Mouse (Mus musculus) layer of hippocampus, postnatal 14 days (tissue): ENCODE data around the gene Ppp2r5b. TPM values are rescaled to one million over a fixed set of nuclear protein-coding genes. Genes with fewer than 3 reads are reported as not detected.
A peak's percentile ranks its signal among the peaks of the same experiment; 100 is the strongest.

Experiments used
- DNase-seq, 2 experiments: peaks; one replicate each; pipeline ENCODE4 v3.0.0; 2021 to 2022; ENCODE audit warnings: low spot score in 2 of 2, mixed read lengths in 1 of 2
- long read RNA-seq, 2 experiments: library from polyadenylated mRNA; stranded (forward); transcript quantifications; one replicate each; pipeline ENCODE4 v2.0.0; 2021
- total RNA-seq, 2 experiments: library from RNA; stranded (reverse); gene quantifications; 2 replicates each; pipeline ENCODE4 v1.2.3; 2021

Gene Ppp2r5b
- total RNA-seq = 100 to 1,000 TPM; 158 to 170 TPM
- long read RNA-seq, experiment 1, transcript Ppp2r5b-201 (14 exons, 2,742 nt) = major isoform, 180 of 230 reads
- long read RNA-seq, experiment 1, partial matches to known transcripts = 19 of 230 reads
- long read RNA-seq, experiment 1, other reads (novel, unspliced or antisense) = 31 of 230 reads
- long read RNA-seq, experiment 2, transcript Ppp2r5b-201 (14 exons, 2,742 nt) = major isoform, 201 of 259 reads
- long read RNA-seq, experiment 2, partial matches to known transcripts = 14 of 259 reads
- long read RNA-seq, experiment 2, other reads (novel, unspliced or antisense) = 44 of 259 reads

DNA sequence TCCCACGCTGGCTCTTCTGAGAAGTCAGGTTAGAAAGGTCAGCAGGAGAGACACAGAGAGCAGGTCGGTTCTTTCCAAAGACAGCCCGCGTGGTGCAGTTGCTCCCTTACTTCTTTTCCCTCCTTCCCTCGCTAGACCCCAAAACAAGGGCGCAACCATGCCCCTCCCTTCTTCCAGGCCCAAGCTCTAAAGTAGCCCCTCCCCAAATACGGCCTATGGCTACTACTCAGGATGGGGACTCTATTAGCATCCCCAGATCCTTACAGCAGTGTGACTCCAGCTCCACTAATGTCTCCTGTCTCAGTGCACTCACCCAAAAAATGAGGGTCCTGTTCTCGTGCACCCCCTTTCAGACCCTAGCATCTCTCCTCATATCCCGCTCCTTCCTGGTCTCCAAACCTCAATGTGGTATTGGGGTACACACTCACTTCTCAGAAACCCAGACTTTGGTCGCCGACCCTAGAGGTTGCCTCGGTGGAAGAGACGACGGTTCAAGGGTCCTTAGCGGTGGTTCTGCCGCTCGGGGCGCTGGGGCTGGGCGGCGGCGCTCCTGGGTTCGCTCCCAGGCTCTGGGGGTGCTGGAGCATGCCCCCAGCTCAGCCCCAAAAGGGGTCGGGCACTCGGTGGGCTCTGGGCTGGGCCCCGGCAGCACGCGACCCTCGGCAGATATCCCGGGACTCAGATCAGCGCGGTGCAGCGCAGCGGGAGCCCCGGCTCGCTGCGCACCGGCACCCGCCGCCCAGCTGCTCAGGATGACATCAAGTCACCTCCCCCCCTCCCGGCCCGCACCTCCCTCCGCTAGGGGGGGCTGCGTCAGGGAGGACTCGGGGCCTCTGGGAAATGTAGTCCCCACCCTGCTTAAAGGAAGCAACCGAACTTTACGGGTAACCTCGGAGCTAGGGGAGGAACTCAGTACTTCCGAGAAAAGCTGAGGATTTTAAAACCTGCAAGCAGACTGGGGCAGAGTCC, at the start of gene Ppp2r5b:
Ppp2r5b (minus strand) TSS at position 789 of the 969 bp plus-strand sequence.
- peak; percentile 92 to 96 for DNase-seq

- no peak for DNase-seq
These were observed 49.6 kb upstream of the Ppp2r5b start for GRCm38 (mm10) chr19:6285226-6285625.

GRCm38 (mm10) chr19:6284502-6284901, 48.8 kb upstream of the Ppp2r5b start:
- DNase-seq = no peak

GRCm38 (mm10) chr19:6283001-6283400, 47.3 kb upstream of the Ppp2r5b start:
- no peak for DNase-seq

- no peak for DNase-seq
These were observed 45.7 kb upstream of the Ppp2r5b start for GRCm38 (mm10) chr19:6281122-6282020.

DNA sequence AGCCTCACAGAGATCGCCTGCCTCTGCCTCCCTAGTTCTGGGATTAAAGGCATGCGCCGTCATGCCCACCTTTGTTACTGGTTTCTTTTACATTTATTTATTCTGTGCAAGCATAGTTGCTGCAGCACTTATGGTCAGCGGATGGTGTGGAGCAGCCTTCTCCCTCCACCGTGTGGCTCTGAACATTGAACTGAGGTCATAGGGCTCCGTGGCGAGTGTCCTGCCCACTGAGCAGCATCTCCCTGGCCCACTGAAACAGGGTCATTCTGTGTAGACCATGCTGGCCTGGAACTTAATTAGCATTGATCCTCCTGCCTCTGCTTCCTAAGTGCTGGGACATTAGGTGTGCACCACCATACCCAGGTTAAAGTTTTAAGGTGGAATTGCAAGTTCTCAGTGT, 44.9 kb upstream of the Ppp2r5b start:
- DNase-seq = no peak

DNA sequence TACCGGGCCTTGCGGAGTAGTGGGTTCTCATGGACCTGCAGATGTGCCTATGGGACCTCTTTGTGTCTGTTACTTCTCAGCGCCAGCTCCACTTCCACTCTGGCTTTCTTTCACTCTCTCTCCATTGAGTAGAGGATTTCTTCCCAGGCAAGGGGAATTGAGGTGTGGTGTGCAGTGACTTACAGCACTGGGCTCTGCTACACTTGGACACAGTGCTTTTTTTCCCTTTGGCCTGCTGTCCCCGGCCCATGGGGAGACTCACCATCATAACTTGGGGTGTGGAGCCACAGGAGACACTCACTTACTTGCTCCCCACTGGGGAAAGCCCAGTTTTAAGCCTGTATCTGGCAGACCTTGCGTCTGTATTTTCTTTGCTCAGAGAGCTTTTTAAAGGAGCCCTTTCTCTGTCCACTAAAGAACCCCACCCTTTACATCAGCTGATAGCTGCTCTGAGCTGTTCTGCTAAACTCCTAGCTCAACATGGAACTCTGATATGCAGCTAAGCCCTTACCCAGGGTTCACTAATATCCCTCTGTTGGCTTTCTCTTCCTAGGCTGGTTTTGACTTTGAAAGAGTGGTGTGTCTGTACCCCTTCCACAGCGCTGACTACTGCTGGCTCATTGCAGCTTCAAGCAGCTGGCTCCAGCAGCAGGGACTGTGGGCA, 43.9 kb upstream of the Ppp2r5b start:
- no peak for DNase-seq

DNA sequence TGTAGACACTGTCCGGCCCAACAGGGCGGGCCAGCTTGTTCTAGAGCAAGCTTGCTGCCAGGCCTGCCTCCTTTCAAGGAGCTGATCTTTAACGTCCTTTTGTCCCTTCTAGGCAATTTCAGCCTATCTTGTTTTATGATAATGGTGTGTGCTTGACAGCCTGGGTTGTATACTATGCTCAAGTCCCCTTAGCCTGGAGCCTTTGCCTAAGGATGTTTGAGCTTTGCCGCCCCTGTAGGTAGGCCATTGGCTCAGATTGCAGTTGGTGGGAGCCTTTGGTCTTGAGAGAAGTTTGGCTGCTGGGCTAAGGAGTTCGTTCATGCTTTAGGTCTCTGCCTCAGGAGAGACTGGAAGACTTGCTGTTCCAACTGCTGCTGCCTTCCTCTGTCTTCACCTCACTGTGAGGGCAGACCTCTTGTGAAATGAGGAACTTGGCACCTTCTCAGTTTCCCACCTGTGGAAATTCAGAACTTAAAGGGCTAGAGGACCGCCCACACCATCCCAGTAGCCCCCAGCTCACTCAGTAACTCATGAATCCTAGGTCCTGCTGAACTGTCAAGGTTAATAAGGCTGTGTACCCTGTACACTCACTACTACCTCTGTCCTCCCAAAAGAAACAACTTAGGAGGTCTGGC, 42.9 kb upstream of the Ppp2r5b start:
- DNase-seq = no peak

- no peak for DNase-seq
These were observed 42.2 kb upstream of the Ppp2r5b start for GRCm38 (mm10) chr19:6277661-6278438.

DNA sequence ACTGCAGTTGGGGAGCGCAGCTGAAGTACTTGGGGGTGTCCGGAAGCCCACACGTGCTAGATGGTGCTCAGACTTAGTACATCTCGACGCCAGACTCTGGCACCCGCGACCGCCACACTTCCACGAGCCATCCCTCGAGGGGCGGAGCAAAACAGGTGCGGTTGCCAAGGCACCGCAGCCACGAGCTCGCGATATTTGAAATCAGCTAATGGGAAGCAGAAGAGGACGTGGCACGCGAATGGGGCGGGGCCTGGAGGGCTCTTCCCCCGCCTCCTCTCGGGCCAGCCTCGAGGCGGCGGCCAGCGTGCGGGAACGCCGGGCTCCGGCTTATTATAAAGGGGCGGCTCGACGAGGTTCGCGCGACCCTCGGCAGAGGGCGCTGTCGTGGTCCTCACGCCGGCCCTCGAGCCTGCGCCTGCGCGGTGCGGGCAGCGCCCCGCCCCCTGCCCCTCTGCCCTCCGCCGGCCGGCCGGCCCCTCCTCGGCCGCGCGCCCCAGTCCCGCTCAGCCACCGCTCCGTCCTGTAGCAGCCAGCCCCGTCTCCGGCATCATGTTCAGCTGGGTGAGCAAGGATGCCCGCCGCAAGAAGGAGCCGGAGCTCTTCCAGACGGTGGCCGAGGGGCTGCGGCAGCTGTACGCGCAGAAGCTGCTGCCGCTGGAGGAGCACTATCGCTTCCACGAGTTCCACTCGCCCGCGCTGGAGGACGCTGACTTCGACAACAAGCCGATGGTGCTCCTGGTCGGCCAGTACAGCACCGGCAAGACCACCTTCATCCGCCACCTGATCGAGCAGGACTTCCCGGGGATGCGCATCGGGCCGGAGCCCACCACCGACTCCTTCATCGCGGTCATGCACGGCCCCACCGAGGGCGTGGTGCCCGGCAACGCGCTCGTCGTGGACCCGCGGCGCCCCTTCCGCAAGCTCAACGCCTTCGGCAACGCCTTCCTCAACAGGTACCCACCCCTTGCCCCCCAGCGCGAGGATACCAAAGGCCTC, 41.1 kb upstream of the Ppp2r5b start, which contains the start of gene Ehd1:
Ehd1 (plus strand) TSS at position 300 of the 996 bp plus-strand sequence.
- DNase-seq = peak; percentile 96 to 97

- DNase-seq = peak in 1 of 2 experiments; percentile 36
These were observed 40.2 kb upstream of the Ppp2r5b start for GRCm38 (mm10) chr19:6275740-6276389.

- DNase-seq = no peak
These were observed 38.4 kb upstream of the Ppp2r5b start for GRCm38 (mm10) chr19:6273998-6274608.

- no peak for DNase-seq
These were observed 37.9 kb upstream of the Ppp2r5b start for GRCm38 (mm10) chr19:6273592-6273991.

DNA sequence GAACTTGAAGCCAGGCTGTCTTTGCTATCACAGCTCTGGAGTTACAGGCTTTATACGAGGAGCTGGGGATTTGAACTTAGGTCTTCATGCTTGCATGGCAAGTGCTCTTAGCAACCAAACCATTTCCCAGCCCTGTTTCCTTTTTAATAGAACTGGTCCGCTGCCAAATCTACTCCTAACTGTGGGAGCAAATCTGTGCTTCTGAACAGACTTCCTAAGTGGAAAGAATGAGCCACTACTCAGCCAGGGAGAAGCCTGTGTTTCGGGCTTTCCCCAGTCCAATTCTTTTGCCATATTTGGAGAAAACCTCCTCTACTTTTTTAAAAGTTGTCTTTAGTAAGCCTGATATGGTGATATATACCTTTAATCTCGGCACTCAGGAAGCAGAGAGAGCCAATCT, 37.1 kb upstream of the Ppp2r5b start:
- DNase-seq = peak in 1 of 2 experiments; percentile 70

GRCm38 (mm10) chr19:6272053-6272452, 36.4 kb upstream of the Ppp2r5b start:
- DNase-seq = no peak

DNA sequence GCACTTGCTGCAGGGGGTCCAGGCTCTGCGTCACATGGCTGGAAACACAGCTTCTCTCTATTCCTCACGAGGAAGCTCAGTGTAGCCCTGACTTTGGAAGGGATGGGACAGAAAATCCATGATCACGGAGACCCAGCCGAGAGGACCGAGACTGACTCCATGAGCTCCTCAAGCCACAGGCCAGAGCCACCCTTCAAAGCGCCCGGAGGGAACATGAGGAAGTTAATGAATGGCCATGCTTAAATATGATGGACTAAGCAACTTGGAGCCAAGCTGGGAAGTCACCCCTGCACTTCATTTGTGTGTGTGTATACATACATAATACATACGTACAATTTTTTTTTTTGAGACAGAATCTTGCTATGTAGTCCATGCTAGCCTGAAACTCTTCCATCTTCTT, 35.5 kb upstream of the Ppp2r5b start:
- DNase-seq = no peak

DNA sequence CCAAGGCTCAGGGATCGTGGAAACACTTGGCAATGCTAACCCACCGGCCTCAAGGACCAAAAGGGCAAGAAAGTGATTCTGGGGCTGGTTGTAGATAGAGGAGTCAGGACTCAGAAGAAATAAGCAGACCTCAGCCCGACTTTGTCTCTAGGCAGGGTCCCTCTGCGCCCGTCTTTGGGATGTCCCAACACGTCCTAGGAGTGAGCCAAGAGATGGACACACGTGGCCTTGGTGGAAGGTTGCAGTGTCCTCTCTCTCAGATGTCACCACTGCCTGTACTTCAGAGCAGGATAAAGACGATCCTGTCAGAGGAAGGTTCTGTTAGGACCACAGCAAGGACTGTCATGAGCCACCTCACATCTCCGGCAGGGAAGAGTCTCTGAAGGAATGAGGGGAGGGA, 35.0 kb upstream of the Ppp2r5b start:
- no peak for DNase-seq
